Mouse (Mus musculus): ENCODE measurements at regions not wholly inside any gene's neighbourhood (a gene's known extent, or its start where the extent isn't known, plus 50 kb on each side); places are given as distances from the start of the nearest gene placed in this dataset.

DNA sequence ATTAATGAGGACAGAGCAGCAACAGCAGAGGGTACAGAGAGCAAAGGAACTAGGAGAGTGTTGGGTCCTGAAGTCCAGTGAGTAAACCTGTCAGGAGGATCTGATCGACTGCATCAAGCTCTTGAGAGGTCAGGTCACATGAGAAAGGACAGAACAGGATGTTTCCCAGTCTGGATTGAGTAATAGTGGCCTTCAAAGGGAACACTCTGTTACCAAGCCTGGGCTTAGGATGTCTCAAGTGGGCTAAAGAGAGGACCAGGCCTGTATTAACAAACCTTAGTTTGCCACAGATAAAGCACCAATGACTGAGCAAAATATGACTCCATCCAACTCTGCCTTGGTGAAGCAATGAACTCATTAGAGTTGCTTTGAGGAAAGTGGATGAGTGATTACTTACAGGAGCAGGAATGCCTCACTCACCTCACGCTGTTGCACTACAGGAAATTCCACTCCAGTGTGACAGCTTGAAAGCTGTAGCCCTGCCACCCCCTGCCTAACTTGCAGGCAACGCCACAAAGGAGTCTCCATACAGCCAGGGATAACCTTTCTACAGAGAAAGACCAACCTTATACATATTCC lies 229.2 kb upstream of the Nmur2 start:
- no peak overlapping the region for H3K27ac ChIP-seq (ENCODE audit: low read length)
- no peak overlapping the region for H3K4me2 ChIP-seq (ENCODE audit: low read depth, low read length)
- no peaks in the 10 kb centered on the region for H3K9me3 ChIP-seq (replicated peaks; ENCODE audit: control insufficient read depth, low read length)
- H3K4me1 ChIP-seq (ENCODE audit: control insufficient read depth, insufficient read depth, low read length), result no peaks in the 10 kb centered on the region
- no peak overlapping the region for H3K9ac ChIP-seq (ENCODE audit: low read length)
- no peaks in the 10 kb centered on the region for H3K27me3 ChIP-seq (ENCODE audit: control insufficient read depth, insufficient read depth, low read length)
- no peak for ATAC-seq (ENCODE audit: insufficient read depth, low FRiP score)
- no peak overlapping the region for H3K4me3 ChIP-seq (replicated peaks; ENCODE audit: low read length)
- 21% methylated on average over 3 of the region's 3 CpGs for WGBS
- no peaks in the 10 kb centered on the region for H3K36me3 ChIP-seq (ENCODE audit: control insufficient read depth, insufficient read depth, low read length)

DNA sequence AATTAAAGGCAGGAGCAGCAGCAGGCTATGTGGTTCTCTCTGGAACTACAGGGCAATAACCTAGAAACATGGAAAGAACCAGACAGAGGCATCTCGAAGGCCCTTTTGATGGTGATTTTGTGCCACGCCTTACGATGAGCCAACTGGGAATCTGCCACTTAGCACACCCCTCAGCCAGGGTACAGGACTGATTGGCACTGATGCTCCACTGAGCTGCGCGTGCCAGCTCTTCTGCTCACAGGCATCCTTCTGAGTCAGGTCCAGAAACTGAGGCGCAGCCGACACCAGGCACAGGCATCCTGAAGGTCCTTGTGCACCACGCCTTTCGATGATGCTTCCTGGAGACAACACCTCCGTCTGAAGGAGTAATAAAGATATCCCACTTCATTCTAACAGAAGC lies 221.9 kb upstream of the Nmur2 start:
- Histone ChIP-seq H3K9ac (ENCODE audit: low read length) (no peak overlapping the region), H3K36me3 (ENCODE audit: control insufficient read depth, insufficient read depth, low read length) (no peaks in the 10 kb centered on the region), H3K27me3 (ENCODE audit: control insufficient read depth, insufficient read depth, low read length) (no peaks in the 10 kb centered on the region), H3K4me1 (ENCODE audit: control insufficient read depth, insufficient read depth, low read length) (no peaks in the 10 kb centered on the region), H3K9me3 (replicated peaks; ENCODE audit: control insufficient read depth, low read length) (no peaks in the 10 kb centered on the region), H3K27ac (ENCODE audit: low read length) (no peak overlapping the region), H3K4me3 (replicated peaks; ENCODE audit: low read length) (no peak overlapping the region), H3K4me2 (ENCODE audit: low read depth, low read length) (no peak overlapping the region)
- WGBS, result 89% methylated on average over 10 of the region's 10 CpGs
- ATAC-seq (ENCODE audit: insufficient read depth, low FRiP score), result no peak

DNA sequence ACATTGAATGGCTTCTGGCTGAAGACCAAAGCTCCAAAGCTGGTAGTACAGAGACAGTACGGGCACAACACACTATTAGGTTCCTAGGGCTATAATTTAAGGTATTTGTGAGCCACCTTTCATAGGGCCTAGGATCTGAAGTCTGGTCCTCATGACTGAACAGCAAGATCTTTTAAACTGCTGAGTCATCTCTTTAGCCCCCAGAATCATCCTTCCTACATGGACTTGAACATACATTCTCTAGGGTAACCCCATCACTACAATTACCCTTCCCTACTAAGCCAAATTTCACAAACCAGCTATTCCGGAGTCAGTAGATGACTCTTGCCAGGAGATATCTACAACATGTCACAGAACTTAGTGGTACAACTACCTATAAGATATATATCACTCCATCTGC lies 215.5 kb upstream of the Nmur2 start:
- Histone ChIP-seq H3K36me3 (ENCODE audit: control insufficient read depth, insufficient read depth, low read length) (no peaks in the 10 kb centered on the region), H3K27ac (ENCODE audit: low read length) (no peak overlapping the region), H3K27me3 (ENCODE audit: control insufficient read depth, insufficient read depth, low read length) (no peaks in the 10 kb centered on the region), H3K9ac (ENCODE audit: low read length) (no peak overlapping the region), H3K4me3 (replicated peaks; ENCODE audit: low read length) (no peak overlapping the region), H3K4me1 (ENCODE audit: control insufficient read depth, insufficient read depth, low read length) (no peaks in the 10 kb centered on the region), H3K9me3 (replicated peaks; ENCODE audit: control insufficient read depth, low read length) (no peaks in the 10 kb centered on the region), H3K4me2 (ENCODE audit: low read depth, low read length) (no peak overlapping the region)
- ATAC-seq (ENCODE audit: insufficient read depth, low FRiP score), result no peak
- WGBS, result 90% methylated on average over 2 of the region's 2 CpGs

DNA sequence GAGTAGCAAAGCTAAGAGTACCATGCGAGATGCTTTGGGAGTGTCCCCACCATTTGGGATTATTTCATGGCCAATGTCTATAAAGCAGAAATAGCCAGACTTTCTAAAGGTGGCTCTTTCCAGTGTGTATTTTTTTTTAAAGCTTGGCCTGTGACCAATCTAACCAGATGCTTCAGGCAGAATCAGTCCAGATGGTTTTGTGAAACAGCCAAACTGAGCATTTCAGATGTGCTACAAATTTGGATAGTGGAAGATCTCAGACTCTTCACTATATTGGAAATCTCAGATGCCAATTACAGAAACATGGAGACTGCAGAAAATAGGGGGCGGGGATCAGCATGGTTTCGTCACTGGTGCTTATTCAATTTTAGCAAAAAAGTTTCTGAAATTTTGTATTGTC lies 213.6 kb upstream of the Nmur2 start:
- 85% methylated on average over 3 of the region's 3 CpGs for WGBS
- Histone ChIP-seq H3K4me3 (replicated peaks; ENCODE audit: low read length) (no peak overlapping the region), H3K4me1 (ENCODE audit: control insufficient read depth, insufficient read depth, low read length) (no peaks in the 10 kb centered on the region), H3K27ac (ENCODE audit: low read length) (no peak overlapping the region), H3K9me3 (replicated peaks; ENCODE audit: control insufficient read depth, low read length) (no peaks in the 10 kb centered on the region), H3K4me2 (ENCODE audit: low read depth, low read length) (no peak overlapping the region), H3K36me3 (ENCODE audit: control insufficient read depth, insufficient read depth, low read length) (no peaks in the 10 kb centered on the region), H3K27me3 (ENCODE audit: control insufficient read depth, insufficient read depth, low read length) (no peaks in the 10 kb centered on the region), H3K9ac (ENCODE audit: low read length) (no peak overlapping the region)
- ATAC-seq (ENCODE audit: insufficient read depth, low FRiP score), result no peak

DNA sequence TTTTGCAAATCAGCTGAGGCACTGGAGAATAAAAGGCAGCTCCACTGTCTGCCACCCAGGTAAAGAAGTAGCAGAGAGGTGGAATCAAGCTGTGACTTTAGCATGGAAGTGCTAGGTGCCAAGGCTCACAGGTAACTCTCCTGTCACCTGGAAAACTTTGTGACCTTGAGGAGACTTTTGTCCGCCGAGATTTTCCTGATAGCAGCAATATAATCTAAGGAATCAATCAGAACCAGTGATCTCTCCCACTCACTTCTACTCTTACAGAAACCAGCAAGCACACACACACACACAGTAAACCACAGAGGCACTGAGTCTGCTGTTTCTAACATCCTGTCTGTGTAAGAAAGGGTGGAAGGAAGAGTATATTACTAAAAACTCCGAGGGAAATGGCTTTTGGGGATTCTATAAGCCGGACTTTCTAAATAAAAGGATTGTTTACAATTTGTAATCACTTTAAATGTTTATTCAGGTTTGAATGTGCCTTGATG lies 206.6 kb upstream of the Nmur2 start:
- Histone ChIP-seq H3K27me3 (ENCODE audit: control insufficient read depth, insufficient read depth, low read length) (no peaks in the 10 kb centered on the region), H3K36me3 (ENCODE audit: control insufficient read depth, insufficient read depth, low read length) (no peaks in the 10 kb centered on the region), H3K4me2 (ENCODE audit: low read depth, low read length) (no peak overlapping the region), H3K4me1 (ENCODE audit: control insufficient read depth, insufficient read depth, low read length) (no peaks in the 10 kb centered on the region), H3K27ac (ENCODE audit: low read length) (no peak overlapping the region), H3K4me3 (replicated peaks; ENCODE audit: low read length) (no peak overlapping the region), H3K9me3 (replicated peaks; ENCODE audit: control insufficient read depth, low read length) (no peaks in the 10 kb centered on the region), H3K9ac (ENCODE audit: low read length) (no peak overlapping the region)
- ATAC-seq (ENCODE audit: insufficient read depth, low FRiP score), result no peak
- 21% methylated on average over 4 of the region's 4 CpGs for WGBS

DNA sequence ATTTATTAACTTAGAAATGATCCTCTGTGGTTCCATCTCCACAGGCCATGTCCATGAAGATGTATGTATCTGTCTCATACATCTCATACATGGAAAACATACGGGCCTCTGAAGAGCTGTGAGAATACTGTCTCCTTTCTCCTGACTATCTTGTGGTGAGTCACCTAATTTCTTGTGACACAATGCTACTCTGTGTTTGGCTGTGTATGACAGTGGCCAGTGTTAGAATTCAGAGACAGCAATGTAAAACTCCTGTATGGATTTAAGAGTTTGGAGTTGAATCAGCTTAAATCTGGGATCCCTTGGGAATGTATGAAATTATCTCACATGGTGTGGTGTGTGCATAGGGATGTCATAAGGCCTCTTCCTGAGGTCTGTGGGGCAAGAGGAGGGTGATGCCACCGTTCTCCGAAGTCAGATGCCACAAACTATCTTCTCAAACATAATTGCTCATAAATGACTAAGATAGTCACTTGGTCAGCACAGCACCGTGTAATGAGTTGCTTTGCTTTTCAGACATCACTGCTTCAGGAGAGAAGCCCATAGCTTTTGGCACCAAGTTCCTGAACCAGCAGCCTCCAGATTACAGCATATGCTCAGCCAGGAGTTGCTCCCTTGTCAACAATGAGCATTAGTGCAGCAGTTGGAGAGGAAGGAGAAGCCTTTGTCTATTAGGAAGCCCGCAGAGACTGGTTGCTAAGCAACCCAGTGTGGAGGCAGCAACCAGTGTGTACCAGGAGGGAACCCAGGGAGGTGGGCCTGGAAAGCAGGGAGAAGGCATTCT lies 205.9 kb upstream of the Nmur2 start:
- WGBS, result 55% methylated on average over 5 of the region's 5 CpGs
- ATAC-seq (ENCODE audit: insufficient read depth, low FRiP score), result no peak
- no peak overlapping the region for H3K9ac ChIP-seq (ENCODE audit: low read length)
- H3K4me2 ChIP-seq (ENCODE audit: low read depth, low read length), result no peak overlapping the region
- H3K27me3 ChIP-seq (ENCODE audit: control insufficient read depth, insufficient read depth, low read length), result no peaks in the 10 kb centered on the region
- no peaks in the 10 kb centered on the region for H3K4me1 ChIP-seq (ENCODE audit: control insufficient read depth, insufficient read depth, low read length)
- no peak overlapping the region for H3K27ac ChIP-seq (ENCODE audit: low read length)
- no peak overlapping the region for H3K4me3 ChIP-seq (replicated peaks; ENCODE audit: low read length)
- H3K9me3 ChIP-seq (replicated peaks; ENCODE audit: control insufficient read depth, low read length), result no peaks in the 10 kb centered on the region
- no peaks in the 10 kb centered on the region for H3K36me3 ChIP-seq (ENCODE audit: control insufficient read depth, insufficient read depth, low read length)

DNA sequence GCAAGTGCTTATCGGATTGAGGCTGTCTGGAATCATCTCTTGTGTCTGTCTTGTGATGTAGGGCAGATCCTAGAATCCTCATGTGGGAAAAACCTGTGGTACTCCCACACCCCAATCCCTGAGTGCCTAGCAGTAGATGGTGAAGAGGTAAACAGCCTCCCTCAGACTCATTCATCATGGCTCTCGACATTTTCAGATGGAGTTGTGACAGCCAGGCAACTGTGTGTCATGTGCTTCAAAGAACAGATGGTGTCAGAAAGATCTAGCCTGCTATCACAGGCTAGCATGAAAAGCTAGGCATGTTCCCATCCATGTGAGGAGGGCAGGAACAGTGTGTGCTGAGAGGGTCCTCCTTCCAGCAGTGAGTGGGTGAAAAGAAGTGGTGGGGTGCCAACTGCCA lies 204.1 kb upstream of the Nmur2 start:
- H3K4me1 ChIP-seq (ENCODE audit: control insufficient read depth, insufficient read depth, low read length), result no peaks in the 10 kb centered on the region
- no peak overlapping the region for H3K4me2 ChIP-seq (ENCODE audit: low read depth, low read length)
- 69% methylated on average over 2 of the region's 2 CpGs for WGBS
- no peak for ATAC-seq (ENCODE audit: insufficient read depth, low FRiP score)
- H3K27ac ChIP-seq (ENCODE audit: low read length), result no peak overlapping the region
- no peak overlapping the region for H3K4me3 ChIP-seq (replicated peaks; ENCODE audit: low read length)
- H3K9ac ChIP-seq (ENCODE audit: low read length), result no peak overlapping the region
- no peaks in the 10 kb centered on the region for H3K36me3 ChIP-seq (ENCODE audit: control insufficient read depth, insufficient read depth, low read length)
- H3K27me3 ChIP-seq (ENCODE audit: control insufficient read depth, insufficient read depth, low read length), result no peaks in the 10 kb centered on the region
- no peaks in the 10 kb centered on the region for H3K9me3 ChIP-seq (replicated peaks; ENCODE audit: control insufficient read depth, low read length)

DNA sequence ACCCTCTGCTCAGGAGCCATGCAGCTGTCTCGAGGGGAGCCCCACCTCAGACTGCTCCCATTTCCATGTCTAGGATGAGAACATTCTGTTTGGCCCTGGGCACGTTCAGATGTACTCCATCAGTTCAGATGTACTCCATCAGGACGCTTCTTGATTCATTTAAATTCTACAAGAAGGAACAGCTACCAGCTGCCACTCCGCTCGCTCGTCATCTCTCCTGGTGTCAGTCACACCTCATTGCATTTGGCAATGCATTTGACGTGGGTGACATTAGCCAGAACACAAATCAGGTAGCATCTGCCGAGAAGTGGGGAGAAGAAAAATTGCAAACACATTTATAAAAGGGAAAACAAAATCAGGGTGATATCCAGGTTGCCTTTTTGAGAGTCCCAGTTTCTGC lies 202.6 kb upstream of the Nmur2 start:
- H3K9ac ChIP-seq (ENCODE audit: low read length), result no peak overlapping the region
- H3K27me3 ChIP-seq (ENCODE audit: control insufficient read depth, insufficient read depth, low read length), result no peaks in the 10 kb centered on the region
- ATAC-seq (ENCODE audit: insufficient read depth, low FRiP score), result no peak
- no peaks in the 10 kb centered on the region for H3K36me3 ChIP-seq (ENCODE audit: control insufficient read depth, insufficient read depth, low read length)
- H3K4me2 ChIP-seq (ENCODE audit: low read depth, low read length), result no peak overlapping the region
- H3K4me1 ChIP-seq (ENCODE audit: control insufficient read depth, insufficient read depth, low read length), result no peaks in the 10 kb centered on the region
- no peak overlapping the region for H3K4me3 ChIP-seq (replicated peaks; ENCODE audit: low read length)
- 76% methylated on average over 8 of the region's 8 CpGs for WGBS
- no peaks in the 10 kb centered on the region for H3K9me3 ChIP-seq (replicated peaks; ENCODE audit: control insufficient read depth, low read length)
- no peak overlapping the region for H3K27ac ChIP-seq (ENCODE audit: low read length)

DNA sequence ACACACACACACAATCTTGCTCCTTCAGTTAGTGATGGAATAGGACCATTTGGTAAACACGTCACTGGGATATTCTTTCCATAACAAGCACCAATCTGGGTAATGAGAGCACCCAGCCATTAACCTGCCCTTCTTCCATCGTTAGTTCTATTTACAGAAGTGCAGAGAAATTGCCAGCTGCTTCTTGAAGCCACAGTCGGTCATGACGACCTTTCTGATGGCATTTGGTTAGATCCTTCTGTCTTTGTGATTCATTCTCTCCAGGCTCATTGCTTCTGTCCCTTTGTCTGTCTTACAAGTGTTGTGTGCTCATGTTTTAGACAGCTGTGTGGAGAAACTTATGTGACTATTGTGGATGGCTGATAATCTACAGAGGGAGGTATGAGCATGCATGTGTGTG lies 197.9 kb upstream of the Nmur2 start:
- Histone ChIP-seq H3K27me3 (ENCODE audit: control insufficient read depth, insufficient read depth, low read length) (no peaks in the 10 kb centered on the region), H3K27ac (ENCODE audit: low read length) (no peak overlapping the region), H3K9ac (ENCODE audit: low read length) (no peak overlapping the region), H3K36me3 (ENCODE audit: control insufficient read depth, insufficient read depth, low read length) (no peaks in the 10 kb centered on the region), H3K9me3 (replicated peaks; ENCODE audit: control insufficient read depth, low read length) (no peaks in the 10 kb centered on the region), H3K4me2 (ENCODE audit: low read depth, low read length) (no peak overlapping the region), H3K4me1 (ENCODE audit: control insufficient read depth, insufficient read depth, low read length) (no peaks in the 10 kb centered on the region), H3K4me3 (replicated peaks; ENCODE audit: low read length) (no peak overlapping the region)
- ATAC-seq (ENCODE audit: insufficient read depth, low FRiP score), result no peak
- 67% methylated on average over 4 of the region's 4 CpGs for WGBS
